Mouse (Mus musculus): ENCODE data around the gene Gm5935. TPM values are rescaled to one million over a fixed set of nuclear protein-coding genes. Genes with fewer than 3 reads are reported as not detected.
"Not testable (repeated sequence)": the region's sequence is repeated elsewhere in the genome, so short reads cannot be mapped to it uniquely, and the experiment has no call there.

Gene Gm5935
- not detected in 2 replicates for total RNA-seq (2017)

- not testable (repeated sequence) for ATAC-seq (ENCODE audit: extremely low read depth, insufficient number of reproducible peaks, low FRiP score, poor library complexity, severe bottlenecking)
These were observed at the start of gene Gm5935 for GRCm38 (mm10) chrX:24775064-24775463. TSS of gene Gm5935 (minus strand) at chrX:24775164.

Other genes starting within 250 kb of the Gm5935 start
- not detected in 2 replicates for gene Gm4297, start 200.3 kb downstream of the Gm5935 start, total RNA-seq (2017)

Measured in neutrophil, adult 5-6 weeks (primary cell).